Mouse (Mus musculus) liver, embryonic 13.5 days (tissue): ENCODE data around the gene Plxna3. TPM values are rescaled to one million over a fixed set of nuclear protein-coding genes. Genes with fewer than 3 reads are reported as not detected.

Source experiments
- ATAC-seq: fragments of 200-750 bp; cut with Nextera tagmentation; 2 replicates; pipeline ENCODE4 v1.8.0; 2017; ENCODE audit warnings: low read depth, mild to moderate bottlenecking, moderate number of reproducible peaks, moderate library complexity
- DNase-seq: peaks from one replicate; pipeline ENCODE4 v3.0.0; 2022
- H3K27ac ChIP-seq: fragments of 300-500 bp; sonication (generic); 2 replicates; pipeline ENCODE4 v1.5.1; 2015; ENCODE audit warnings: moderate library complexity, mild to moderate bottlenecking, inconsistent platforms
- H3K27me3 ChIP-seq: fragments of 300-500 bp; sonication (generic); 2 replicates; pipeline ENCODE4 v1.6.1; 2015; ENCODE audit warnings: mild to moderate bottlenecking, inconsistent platforms
- H3K36me3 ChIP-seq: fragments of 300-500 bp; sonication (generic); 2 replicates; pipeline ENCODE4 v1.6.1; 2015; ENCODE audit warnings: mild to moderate bottlenecking, inconsistent platforms
- H3K4me1 ChIP-seq: fragments of 300-500 bp; sonication (generic); replicated peaks from 2 replicates; pipeline ENCODE4 v1.6.1; 2015; ENCODE audit warnings: inconsistent platforms
- H3K4me2 ChIP-seq: fragments of 300-500 bp; sonication (generic); 2 replicates; pipeline ENCODE4 v1.6.1; 2015; ENCODE audit warnings: inconsistent platforms, mild to moderate bottlenecking, moderate library complexity
- H3K4me3 ChIP-seq: fragments of 300-500 bp; sonication (generic); replicated peaks from 2 replicates; pipeline ENCODE4 v1.5.1; 2015; ENCODE audit warnings: mild to moderate bottlenecking, inconsistent platforms
- H3K9ac ChIP-seq: fragments of 300-500 bp; sonication (generic); 2 replicates; pipeline ENCODE4 v1.6.1; 2015; ENCODE audit warnings: mild to moderate bottlenecking, inconsistent platforms
- H3K9me3 ChIP-seq: fragments of 300-500 bp; sonication (generic); replicated peaks from 2 replicates; pipeline ENCODE4 v1.6.1; 2016; ENCODE audit warnings: inconsistent platforms
- WGBS: fragments of 180-500 bp; shearing (Covaris S2); methylation state at CpG from one replicate; pipeline ENCODE4 v1.1.7; 2015; ENCODE audit not compliant: insufficient replicate concordance; 5-methylcytosine and 5-hydroxymethylcytosine counted together
- microRNA-seq: library from miRNA; unstranded; fragments of <30 nt; microRNA quantifications from one replicate; pipeline ENCODE4, GENCODE M21; 2016
- polyA plus RNA-seq: library from polyadenylated mRNA; unstranded; fragments of >200 nt; fragmentation: Nextera tagmentation; extraction: Ambion mirVana; gene quantifications from 2 replicates; pipeline ENCODE4 v1.2.1, GENCODE M21; 2015

Plxna3 gene
- polyA plus RNA-seq, 1 experiment from 2014 or later = 1.2 TPM

DNA sequence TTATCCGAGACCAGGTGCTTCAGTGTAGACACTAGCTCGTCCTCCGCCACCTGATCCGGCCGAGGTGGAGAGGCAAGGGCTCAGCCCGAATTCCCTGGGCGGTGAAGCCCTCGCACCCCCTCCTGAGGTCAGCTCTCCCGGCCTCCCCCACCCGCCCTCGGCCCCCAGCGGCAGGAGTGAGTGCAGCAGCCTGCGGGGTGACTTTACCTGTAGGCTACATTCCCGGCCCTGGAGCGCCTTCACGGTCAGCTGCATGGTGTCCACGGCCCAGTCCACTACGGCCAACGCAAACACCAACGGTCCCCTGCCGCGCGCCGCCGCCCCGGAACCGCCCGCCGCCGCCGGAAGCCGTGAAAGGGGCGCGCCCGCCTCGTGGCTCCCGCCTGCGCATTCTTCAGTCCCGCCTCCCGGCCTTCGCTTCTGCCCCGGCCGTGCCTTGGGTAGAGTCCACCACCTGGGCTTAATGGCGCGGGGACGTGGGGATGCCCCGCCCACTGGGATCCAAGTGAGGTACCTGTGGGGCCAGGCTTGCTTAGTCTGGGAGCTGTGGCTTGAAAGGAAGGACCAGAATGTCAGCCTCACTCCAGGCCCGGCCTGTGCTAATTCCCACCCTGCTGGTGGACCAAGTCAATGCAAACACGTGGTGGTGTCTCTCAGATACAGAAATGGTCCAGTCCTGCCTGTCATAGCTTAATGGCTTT is 39.5 kb downstream of the Plxna3 start:
- DNase-seq = peak; percentile 62
- Histone ChIP-seq H3K4me1 (peaks cover 40% of the 10 kb centered on the region), H3K4me3 (peak overlapping the region; percentile 75), H3K27me3 (no peaks in the 10 kb centered on the region), H3K9me3 (no peaks in the 10 kb centered on the region), H3K4me2 (peak overlapping the region; percentile 74), H3K27ac (peak overlapping the region; percentile 73), H3K9ac (peak overlapping the region; percentile 85), H3K36me3 (peaks cover 12% of the 10 kb centered on the region; the same call in 1 of the 2 replicates)
- peak; percentile 75 for ATAC-seq
- WGBS = 11% methylated on average over 49 of the region's 49 CpGs

- Histone ChIP-seq H3K4me2 (peak within 1 kb of the TSS; percentile 72), H3K9ac (peak within 1 kb of the TSS; percentile 76), H3K36me3 (0 out of 2 replicates have a peak, but pooled peaks cover 4% of the 10 kb centered on the region), H3K27me3 (no peaks in the 10 kb centered on the region), H3K9me3 (no peaks in the 10 kb centered on the region), H3K27ac (peak within 1 kb of the TSS; percentile 63; the same call in 1 of the 2 replicates), H3K4me1 (peaks cover 26% of the 10 kb centered on the region), H3K4me3 (peak within 1 kb of the TSS; percentile 61)
- 14% methylated on average over 32 of the region's 32 CpGs for WGBS
- ATAC-seq = peak; percentile 91
- peak; percentile 83 for DNase-seq
These were observed 44.2 kb downstream of the Plxna3 start, which contains the start of the genes Ubl4a and Slc10a3 for GRCm38 (mm10) chrX:74372888-74373549. TSS of gene Ubl4a (minus strand) at chrX:74373218. TSS of gene Slc10a3 (minus strand) at chrX:74373349.

- Histone ChIP-seq H3K27me3 (no peaks in the 10 kb centered on the region), H3K4me3 (no peak overlapping the region), H3K27ac (no peak overlapping the region), H3K9ac (no peak overlapping the region), H3K4me2 (peak overlapping the region; percentile 3; the same call in 1 of the 2 replicates), H3K9me3 (no peaks in the 10 kb centered on the region), H3K36me3 (0 out of 2 replicates have a peak, but pooled peaks cover 4% of the 10 kb centered on the region), H3K4me1 (peaks cover 40% of the 10 kb centered on the region)
- peak; percentile 49 for DNase-seq
- 26% methylated on average over 2 of the region's 2 CpGs for WGBS
- ATAC-seq = peak; percentile 88
These were observed 55.6 kb downstream of the Plxna3 start for GRCm38 (mm10) chrX:74384451-74384850.

DNA sequence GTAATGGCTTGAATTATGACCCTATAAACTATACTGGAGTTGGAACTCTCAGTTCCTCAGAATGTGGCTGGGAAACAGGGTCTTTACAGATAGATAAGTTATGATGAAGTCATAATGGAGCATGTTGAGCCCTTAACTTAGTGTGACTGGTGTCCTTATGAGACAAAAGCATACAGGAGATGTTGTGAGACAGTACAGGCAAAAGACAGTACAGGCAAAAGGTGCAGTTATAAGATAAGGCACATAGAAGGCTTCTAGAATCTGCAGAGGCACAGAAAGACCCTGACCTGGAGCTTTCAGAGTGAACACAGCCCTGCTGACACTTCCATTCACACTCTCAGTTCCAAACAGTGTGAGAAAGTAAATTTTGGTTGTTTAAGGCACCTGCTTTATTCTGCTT is 59.3 kb downstream of the Plxna3 start:
- peak; percentile 25 for ATAC-seq
- H3K4me1 ChIP-seq = peaks cover 44% of the 10 kb centered on the region
- peak overlapping the region; percentile 59 for H3K27ac ChIP-seq
- no peak overlapping the region for H3K9ac ChIP-seq
- H3K36me3 ChIP-seq = 0 out of 2 replicates have a peak, but pooled peaks cover 4% of the 10 kb centered on the region
- H3K4me3 ChIP-seq = no peak overlapping the region
- H3K4me2 ChIP-seq = no peak overlapping the region
- H3K9me3 ChIP-seq = no peaks in the 10 kb centered on the region
- DNase-seq = no peak
- H3K27me3 ChIP-seq = no peaks in the 10 kb centered on the region

- peaks cover 24% of the 10 kb centered on the region for H3K4me1 ChIP-seq
- DNase-seq = peak; percentile 88
- H3K9ac ChIP-seq = peak within 1 kb of the TSS; percentile 80
- H3K27me3 ChIP-seq = no peaks in the 10 kb centered on the region
- peak within 1 kb of the TSS; percentile 76 for H3K4me2 ChIP-seq
- no peaks in the 10 kb centered on the region for H3K9me3 ChIP-seq
- 12% methylated on average over 30 of the region's 30 CpGs for WGBS
- peak; percentile 100 for ATAC-seq
- H3K36me3 ChIP-seq = no peaks in the 10 kb centered on the region
- peak within 1 kb of the TSS; percentile 93 for H3K27ac ChIP-seq
- H3K4me3 ChIP-seq = peak within 1 kb of the TSS; percentile 64
These were observed 63.9 kb downstream of the Plxna3 start, which contains the start of the genes Fam3a and Ikbkg for GRCm38 (mm10) chrX:74392535-74393443. TSS of gene Fam3a (minus strand) at chrX:74393272. TSS of gene Ikbkg (plus strand) at chrX:74393290.

Small RNA genes within 50 kb of the gene (microRNA-seq; reads per million reads assigned to microRNA genes)
- gene Mir7092 = 1.2 reads per million

Other genes starting within 250 kb of the Plxna3 start
- not detected in 2 replicates for gene Opn1mw, start 201.6 kb upstream of the Plxna3 start, polyA plus RNA-seq
- 6.2 and 6.8 TPM in 2 replicates for gene Mecp2, start 193.7 kb upstream of the Plxna3 start, polyA plus RNA-seq
- not detected in 2 replicates for gene Tex28, start 161.2 kb upstream of the Plxna3 start, polyA plus RNA-seq
- gene Tktl1, start 151.8 kb upstream of the Plxna3 start, polyA plus RNA-seq = not detected in 2 replicates
- 38.9 and 43.6 TPM in 2 replicates for gene Flna, start 79.2 kb upstream of the Plxna3 start, polyA plus RNA-seq
- gene Emd, start 74.4 kb upstream of the Plxna3 start, polyA plus RNA-seq = 11.5 and 11.8 TPM in 2 replicates
- 609 and 656 TPM in 2 replicates for gene Rpl10, start 58.3 kb upstream of the Plxna3 start, polyA plus RNA-seq
- gene Taz, start 47.2 kb upstream of the Plxna3 start, polyA plus RNA-seq = 25.4 and 30.8 TPM in 2 replicates
- gene Dnase1l1, start 46.7 kb upstream of the Plxna3 start, polyA plus RNA-seq = 21.0 and 22.1 TPM in 2 replicates
- 69.8 and 72.1 TPM in 2 replicates for gene Atp6ap1, start 32.0 kb upstream of the Plxna3 start, polyA plus RNA-seq
- 45.7 and 49.2 TPM in 2 replicates for gene Gdi1, start 24.1 kb upstream of the Plxna3 start, polyA plus RNA-seq
- 37.8 and 42.6 TPM in 2 replicates for gene Fam50a, start 16.0 kb upstream of the Plxna3 start, polyA plus RNA-seq
- gene Lage3, start 24.6 kb downstream of the Plxna3 start, polyA plus RNA-seq = 62.2 and 71.7 TPM in 2 replicates
- 39.8 and 47.2 TPM in 2 replicates for gene Ubl4a, start 44.2 kb downstream of the Plxna3 start, polyA plus RNA-seq
- 8.2 and 8.4 TPM in 2 replicates for gene Slc10a3, start 44.3 kb downstream of the Plxna3 start, polyA plus RNA-seq
- gene Fam3a, start 64.2 kb downstream of the Plxna3 start, polyA plus RNA-seq = 8.6 and 9.6 TPM in 2 replicates
- gene Ikbkg, start 64.2 kb downstream of the Plxna3 start, polyA plus RNA-seq = 20.2 and 22.3 TPM in 2 replicates
- 51.6 and 54.5 TPM in 2 replicates for gene G6pdx, start 100.1 kb downstream of the Plxna3 start, polyA plus RNA-seq
- not detected in 2 replicates for gene Gm6880, start 152.3 kb downstream of the Plxna3 start, polyA plus RNA-seq
- gene Olfr1326-ps1, start 245.8 kb downstream of the Plxna3 start, polyA plus RNA-seq = not detected in 2 replicates